Mouse (Mus musculus): ENCODE data around the gene Gpr87.
"Not testable (repeated sequence)": the region's sequence is repeated elsewhere in the genome, so short reads cannot be mapped to it uniquely, and the experiment has no call there.

Gpr87 gene

DNA sequence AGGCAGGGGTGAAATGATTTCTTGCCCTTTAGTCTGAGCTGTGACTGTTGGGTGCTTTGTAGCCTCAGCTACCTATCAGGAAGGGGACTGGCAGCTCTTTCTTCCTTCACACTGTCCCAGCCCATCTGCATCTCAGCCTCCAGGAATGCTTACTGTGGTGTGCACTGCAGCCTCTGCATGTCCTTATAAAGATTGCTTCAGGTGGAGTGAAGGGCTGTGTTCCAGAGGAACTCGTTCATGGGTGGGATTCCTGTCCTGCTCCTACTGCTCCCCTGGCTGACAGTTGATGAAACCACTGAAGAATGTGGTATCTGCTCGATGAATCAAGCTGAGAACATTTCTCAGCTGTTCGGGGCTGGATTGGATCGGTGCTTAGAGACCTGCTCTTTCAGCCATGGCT, 7.6 kb downstream of the Gpr87 start:
- no peak for DNase-seq (ENCODE audit: low spot score)

- DNase-seq (ENCODE audit: low spot score), result no peak
These were observed 9.2 kb downstream of the Gpr87 start for GRCm38 (mm10) chr3:59185662-59186061.

- DNase-seq (ENCODE audit: low spot score), result no peak
These were observed 12.8 kb downstream of the Gpr87 start for GRCm38 (mm10) chr3:59182129-59182528.

DNA sequence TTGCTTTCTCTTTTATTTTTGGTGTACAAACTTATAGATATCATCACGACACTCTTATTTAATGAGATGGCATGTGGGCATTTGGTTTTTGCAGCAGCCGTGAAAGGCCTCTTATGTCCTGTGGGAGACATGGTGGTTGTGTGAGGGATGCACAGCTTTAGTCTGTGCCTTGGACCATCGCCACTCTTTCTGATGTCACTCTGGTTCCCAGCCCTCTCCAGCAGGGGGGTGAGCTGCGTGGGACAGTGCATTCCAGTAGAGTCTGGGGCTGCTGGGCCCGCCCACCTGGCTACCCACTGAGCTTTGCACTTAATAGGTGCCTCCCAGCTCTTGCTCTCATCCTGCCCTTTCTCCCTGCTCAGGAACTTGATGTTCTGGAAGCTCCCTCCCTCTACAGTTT, 13.8 kb downstream of the Gpr87 start:
- DNase-seq (ENCODE audit: low spot score), result no peak

GRCm38 (mm10) chr3:59176871-59177270, 18.0 kb downstream of the Gpr87 start:
- DNase-seq (ENCODE audit: low spot score), result no peak

- DNase-seq (ENCODE audit: low spot score), result no peak
These were observed 19.7 kb downstream of the Gpr87 start for GRCm38 (mm10) chr3:59175234-59175633.

DNA sequence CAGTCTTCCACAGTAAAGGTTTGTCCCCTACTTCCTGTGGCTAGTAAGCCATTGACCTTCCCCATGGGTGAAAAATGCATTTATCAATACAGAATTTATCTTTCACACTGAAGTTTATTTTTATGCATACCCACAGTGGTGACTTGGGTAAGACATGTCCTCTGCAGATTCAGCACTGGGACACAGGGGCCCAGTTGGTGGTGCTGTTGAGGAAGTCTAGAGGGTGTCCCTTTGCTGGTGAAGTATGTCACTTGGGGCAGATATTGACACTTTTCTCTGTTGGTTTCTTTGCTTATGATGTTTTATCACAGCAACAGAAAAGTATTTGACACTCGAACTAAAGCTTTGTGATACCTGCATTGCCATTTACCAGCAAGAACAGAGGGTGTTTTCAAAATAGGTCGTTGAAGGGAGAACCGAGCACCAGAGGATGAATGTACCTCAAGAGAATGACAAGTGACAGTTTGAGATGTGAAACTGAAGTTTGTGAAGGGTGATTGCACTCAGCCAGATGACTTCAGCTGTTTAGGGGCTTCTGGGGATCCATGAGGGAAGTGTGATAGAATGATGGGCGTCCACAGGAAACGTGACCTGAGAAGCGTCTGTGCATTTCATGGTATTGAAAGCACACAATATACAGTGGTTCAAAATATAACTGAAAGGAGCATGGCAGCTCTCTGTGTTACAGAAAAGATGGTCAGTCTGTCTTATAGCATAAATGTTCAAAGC, 20.3 kb downstream of the Gpr87 start:
- no peak for DNase-seq (ENCODE audit: low spot score)

DNA sequence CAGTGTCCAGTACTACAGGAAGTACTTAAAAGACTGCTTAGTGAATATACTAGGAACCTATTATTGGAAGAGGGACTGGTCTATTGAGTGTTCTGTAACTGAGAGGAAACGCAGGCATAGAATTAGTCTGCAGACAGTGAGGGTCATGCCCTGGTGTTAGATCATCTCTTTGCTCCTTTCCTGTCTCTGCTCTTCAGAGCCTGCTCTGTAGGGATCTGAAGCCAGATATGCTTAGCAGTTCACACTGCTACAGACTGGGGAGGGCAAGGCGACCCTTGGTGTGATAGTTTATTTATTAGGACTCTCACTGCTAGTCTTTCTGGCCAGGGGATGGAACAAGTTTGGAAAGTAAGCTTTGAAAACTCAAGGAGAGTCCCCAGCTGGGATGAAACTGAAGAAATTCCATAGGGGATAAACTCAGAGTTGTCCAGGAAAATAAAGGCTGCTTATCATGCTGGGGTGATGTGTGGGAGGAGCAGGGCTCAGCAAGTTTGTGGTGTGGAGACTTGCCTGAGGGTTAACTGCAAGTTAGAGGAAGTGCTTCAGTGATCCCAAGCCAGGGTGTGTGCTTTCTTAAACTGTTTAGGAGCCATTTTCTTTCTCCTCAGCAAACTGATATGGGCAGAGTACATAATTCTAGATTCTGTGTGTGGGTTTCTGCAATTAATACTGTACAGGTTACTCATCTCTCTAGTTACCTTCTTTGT, 24.8 kb downstream of the Gpr87 start:
- no peak for DNase-seq (ENCODE audit: low spot score)

DNA sequence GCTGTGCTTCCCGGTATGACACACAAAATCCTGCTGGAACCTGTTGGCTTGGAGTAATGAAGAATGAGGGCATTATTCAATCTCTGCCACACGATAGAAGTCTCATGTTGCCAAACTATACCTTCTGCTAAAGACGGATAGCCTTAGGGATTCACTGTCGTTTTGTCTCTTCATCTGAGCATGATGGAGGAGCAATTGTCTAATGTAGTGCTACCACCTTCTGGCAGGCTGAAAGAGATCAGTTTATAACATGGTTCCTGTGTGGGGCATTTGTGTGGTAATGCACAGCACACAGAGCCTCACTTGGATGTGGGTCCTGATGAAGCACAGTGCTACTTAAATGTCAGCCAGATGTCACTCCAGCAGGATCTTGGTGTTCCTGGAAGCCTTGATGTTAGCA, 25.7 kb downstream of the Gpr87 start:
- no peak for DNase-seq (ENCODE audit: low spot score)

DNA sequence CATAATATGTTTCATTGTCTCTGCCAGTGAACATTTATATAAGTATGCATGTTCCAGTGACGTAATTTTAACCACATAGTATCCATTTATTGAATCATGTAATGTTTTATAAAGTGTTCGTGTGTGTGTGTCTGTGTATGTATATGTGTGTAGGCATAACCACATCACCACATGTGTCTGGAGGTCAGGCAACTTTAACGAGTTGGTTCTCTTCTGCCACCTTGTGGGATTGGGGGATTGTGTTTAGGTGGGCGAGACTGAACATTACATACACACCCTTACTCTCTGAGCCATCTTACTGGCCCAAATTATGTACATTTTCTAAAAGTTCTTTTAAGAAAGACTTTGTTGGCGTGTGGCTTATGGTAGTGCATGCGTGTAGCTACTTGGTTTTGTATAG, 26.4 kb downstream of the Gpr87 start:
- no peak for DNase-seq (ENCODE audit: low spot score)

GRCm38 (mm10) chr3:59167417-59168054, 27.4 kb downstream of the Gpr87 start:
- no peak for DNase-seq (ENCODE audit: low spot score)

- DNase-seq (ENCODE audit: low spot score), result no peak
These were observed 34.4 kb downstream of the Gpr87 start for GRCm38 (mm10) chr3:59160465-59160864.

DNA sequence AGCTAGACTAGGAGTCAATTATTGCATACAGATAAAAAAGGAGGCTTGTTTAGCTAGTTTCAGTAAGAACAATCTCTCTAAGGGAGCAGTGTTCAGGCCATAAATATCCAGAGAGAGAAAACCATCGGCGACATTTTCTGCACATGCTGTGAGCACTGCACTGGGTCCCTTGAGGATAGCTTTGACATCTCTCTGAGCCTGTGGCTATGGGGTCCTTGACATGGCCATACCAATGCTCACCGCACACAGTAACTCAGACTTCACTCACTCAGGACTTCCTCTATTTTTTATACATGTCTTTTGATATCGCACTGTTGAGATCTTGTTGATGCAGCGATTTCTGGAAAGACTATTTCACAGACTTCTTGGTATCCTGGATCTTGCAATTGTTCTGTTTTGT, 37.9 kb downstream of the Gpr87 start:
- no peak for DNase-seq (ENCODE audit: low spot score)

DNA sequence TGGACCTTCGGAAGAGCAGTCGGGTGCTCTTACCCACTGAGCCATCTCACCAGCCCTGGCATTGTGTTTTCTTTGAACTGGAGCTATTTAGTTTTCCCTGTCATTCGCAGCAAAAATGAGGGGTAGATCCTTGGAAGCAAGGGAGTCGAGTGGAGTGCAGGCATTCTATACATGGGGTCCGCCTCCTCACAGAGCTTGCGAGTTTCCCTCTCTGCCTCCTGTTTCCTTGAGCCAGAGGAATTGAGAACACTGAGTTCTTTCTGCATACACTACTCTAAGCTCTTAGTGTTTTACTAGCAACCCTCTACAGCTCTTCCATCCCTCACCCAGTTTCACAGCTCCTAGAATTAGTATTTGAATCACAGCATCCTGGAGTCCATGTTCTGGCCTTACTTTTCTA, 39.5 kb downstream of the Gpr87 start:
- no peak for DNase-seq (ENCODE audit: low spot score)

- DNase-seq (ENCODE audit: low spot score), result no peak
These were observed 40.0 kb downstream of the Gpr87 start for GRCm38 (mm10) chr3:59154888-59155287.

- DNase-seq (ENCODE audit: low spot score), result no peak
These were observed 41.5 kb downstream of the Gpr87 start, which contains the start of gene P2ry14 for GRCm38 (mm10) chr3:59153424-59153823. P2ry14 (minus strand) TSS chr3:59153618.

GRCm38 (mm10) chr3:59150624-59151023, 44.3 kb downstream of the Gpr87 start:
- no peak for DNase-seq (ENCODE audit: low spot score)

GRCm38 (mm10) chr3:59149646-59150045, 45.3 kb downstream of the Gpr87 start:
- DNase-seq (ENCODE audit: low spot score), result no peak

DNA sequence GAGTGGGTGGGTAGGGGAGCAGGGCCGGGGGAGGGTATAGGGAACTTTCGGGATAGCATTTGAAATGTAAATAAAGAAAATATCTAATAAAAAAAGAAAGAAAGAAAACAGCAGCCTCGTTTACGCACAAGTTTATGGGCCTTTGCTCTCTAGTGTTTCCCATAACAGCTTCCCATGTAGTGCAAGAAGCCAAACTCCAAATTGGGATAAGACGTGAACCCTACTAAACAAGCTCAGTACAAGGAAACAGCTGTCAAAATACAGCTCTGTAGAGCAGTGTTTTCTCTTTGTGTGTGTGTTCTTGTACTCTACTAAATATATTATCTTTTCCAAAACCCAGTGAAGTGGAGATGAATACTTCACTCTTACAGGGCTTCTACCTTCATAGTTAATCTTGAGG, 49.7 kb downstream of the Gpr87 start:
- no peak for DNase-seq (ENCODE audit: low spot score)

DNA sequence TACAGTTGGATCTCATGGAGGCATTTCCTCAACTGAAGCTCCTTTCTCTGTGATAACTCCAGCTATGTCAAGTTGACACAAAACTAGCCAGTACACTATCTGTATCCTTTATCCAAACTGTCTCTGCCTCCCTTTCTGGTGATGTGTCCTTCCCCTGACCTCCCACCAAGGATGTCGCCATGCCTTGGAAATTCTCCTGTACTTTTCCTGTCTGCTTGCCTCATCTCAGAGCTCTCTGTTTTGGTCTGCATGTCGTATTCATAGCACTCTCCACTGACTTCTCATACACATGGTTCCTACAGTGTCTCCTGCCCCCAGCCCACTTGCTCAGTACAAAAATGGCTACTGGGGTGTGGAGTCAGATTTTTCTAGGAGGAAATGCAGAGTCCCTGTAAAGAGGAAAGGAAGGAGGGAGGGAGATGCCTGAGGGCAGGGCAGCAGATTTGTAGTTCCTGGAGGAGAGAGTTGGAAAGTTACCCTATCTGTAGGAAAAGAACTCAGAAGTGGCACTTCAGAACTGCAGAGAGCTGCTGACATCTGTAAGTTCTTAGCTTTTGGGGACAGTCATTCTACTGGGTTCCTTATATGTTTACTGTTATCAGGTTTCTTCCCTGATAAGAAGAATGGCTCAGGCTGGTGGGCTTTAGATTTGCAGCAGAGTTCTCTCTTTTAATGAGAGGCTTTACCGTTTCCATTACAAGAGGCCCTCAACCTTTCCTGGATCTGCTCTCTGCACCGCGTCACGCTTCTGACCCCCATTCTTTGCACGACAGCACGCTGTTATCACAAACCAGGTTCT, 53.2 kb downstream of the Gpr87 start:
- DNase-seq (ENCODE audit: low spot score), result no peak

DNA sequence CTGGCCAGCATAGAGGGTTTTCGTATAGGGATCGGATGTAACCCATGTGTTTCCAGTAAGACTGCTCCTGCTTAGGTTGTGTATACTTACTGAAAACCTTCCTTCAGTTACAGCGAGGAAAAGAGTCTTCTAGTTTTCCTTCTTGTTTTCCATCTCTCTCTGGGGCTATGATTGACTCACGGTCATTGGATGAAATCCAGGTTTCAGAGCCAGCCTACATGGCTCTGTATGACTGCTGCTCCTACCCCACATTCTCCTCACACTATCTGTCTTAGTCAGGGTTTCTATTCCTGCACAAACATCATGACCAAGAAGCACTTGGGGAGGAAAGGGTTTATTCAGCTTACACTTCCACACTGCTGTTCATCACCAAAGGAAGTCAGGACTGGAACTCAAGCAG, 54.0 kb downstream of the Gpr87 start:
- DNase-seq (ENCODE audit: low spot score), result not testable (repeated sequence)

GRCm38 (mm10) chr3:59140115-59140514, 54.8 kb downstream of the Gpr87 start:
- DNase-seq (ENCODE audit: low spot score), result no peak

Data from testis, postnatal 14 days (tissue).